Mouse (Mus musculus) kidney, postnatal 0 days (tissue): ENCODE results near the gene Ptprn2. TPM values are rescaled to one million over a fixed set of nuclear protein-coding genes. Genes with fewer than 3 reads are reported as not detected.

Experiments used
- ATAC-seq: fragments of 200-750 bp; cut with Nextera tagmentation; replicated peaks from 2 replicates; pipeline ENCODE4 v1.8.0; 2017; ENCODE audit warnings: low read depth, moderate number of reproducible peaks, moderate TSS enrichment, moderate library complexity; ENCODE audit not compliant: low FRiP score
- DNase-seq: peaks from one replicate; pipeline ENCODE4 v3.0.0-alpha.2; 2016; ENCODE audit warnings: low spot score
- H3K27ac ChIP-seq: fragments of 300-500 bp; sonication (generic); 2 replicates; pipeline ENCODE4 v1.5.1; 2014; ENCODE audit warnings: mild to moderate bottlenecking
- H3K27me3 ChIP-seq: fragments of 300-500 bp; sonication (generic); 2 replicates; pipeline ENCODE4 v1.6.1; 2014; ENCODE audit warnings: low read length, mixed read lengths; ENCODE audit not compliant: insufficient read depth
- H3K36me3 ChIP-seq: fragments of 300-500 bp; sonication (generic); 2 replicates; pipeline ENCODE4 v1.6.1; 2014; ENCODE audit warnings: low read length, mixed read lengths; ENCODE audit not compliant: insufficient read depth
- H3K4me1 ChIP-seq: fragments of 300-500 bp; sonication (generic); replicated peaks from 2 replicates; pipeline ENCODE4 v1.6.1; 2014; ENCODE audit warnings: antibody characterized with exemption, low read length, mixed read lengths; ENCODE audit not compliant: insufficient read depth
- H3K4me2 ChIP-seq: fragments of 300-500 bp; sonication (generic); 2 replicates; pipeline ENCODE4 v1.6.1; 2014; ENCODE audit warnings: mild to moderate bottlenecking, low read length, moderate library complexity, mixed read lengths
- H3K4me3 ChIP-seq: fragments of 300-500 bp; sonication (generic); replicated peaks from 2 replicates; pipeline ENCODE4 v1.5.1; 2014; ENCODE audit warnings: low read depth, low read length
- H3K9ac ChIP-seq: fragments of 300-500 bp; sonication (generic); 2 replicates; pipeline ENCODE4 v1.6.1; 2014; ENCODE audit warnings: low read depth, low read length
- H3K9me3 ChIP-seq: fragments of 300-500 bp; sonication (generic); replicated peaks from 2 replicates; pipeline ENCODE4 v1.6.1; 2016; ENCODE audit warnings: low read length, inconsistent platforms, mixed read lengths
- CTCF ChIP-seq: IDR thresholded peaks from 2 replicates; pipeline ENCODE4 v1.5.1; 2016; ENCODE audit warnings: antibody characterized with exemption, low read depth, mild to moderate bottlenecking, moderate library complexity
- WGBS: fragments of 180-500 bp; shearing (Covaris S2); extraction: QIAGEN DNeasy Blood & Tissue Kit; methylation state at CpG from one replicate; pipeline ENCODE4 v1.1.7; 2014; 5-methylcytosine and 5-hydroxymethylcytosine counted together
- polyA plus RNA-seq: library from polyadenylated mRNA; unstranded; fragments of >200 nt; fragmentation: Nextera tagmentation; extraction: Ambion mirVana; gene quantifications from 2 replicates; pipeline ENCODE4 v1.2.1, GENCODE M21; 2015

The Ptprn2 gene
- polyA plus RNA-seq, 1 experiment from 2014 or later, result 0.03 TPM

DNA sequence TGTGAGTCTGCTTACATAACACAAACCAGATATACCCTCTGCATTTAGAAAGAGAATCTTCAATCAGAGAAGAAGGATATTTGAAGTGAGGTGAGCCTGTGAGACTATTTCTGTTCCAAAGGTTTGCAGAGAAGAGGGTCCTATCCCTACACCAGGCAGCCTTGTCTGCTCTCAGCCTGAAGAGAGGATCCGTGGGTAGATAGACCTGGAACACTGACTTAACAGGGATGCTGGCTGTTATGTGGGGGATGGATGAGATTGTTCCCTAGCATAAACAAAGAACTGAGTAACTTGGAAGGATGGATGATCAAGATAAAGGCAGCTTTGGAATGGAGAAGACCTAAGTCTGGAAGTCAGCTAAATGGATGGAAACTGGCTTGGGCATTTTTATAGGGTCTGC is 294.9 kb downstream of the Ptprn2 start:
- Histone ChIP-seq H3K4me1 (no peaks in the 10 kb centered on the region), H3K4me3 (no peak overlapping the region), H3K9ac (no peak overlapping the region), H3K4me2 (no peak overlapping the region), H3K9me3 (no peaks in the 10 kb centered on the region), H3K36me3 (no peaks in the 10 kb centered on the region), H3K27me3 (no peaks in the 10 kb centered on the region), H3K27ac (no peak overlapping the region)
- TF ChIP-seq CTCF, result no peak
- WGBS, result 88% methylated on average over 1 of the region's 1 CpGs
- ATAC-seq (no peak), DNase-seq (no peak)

DNA sequence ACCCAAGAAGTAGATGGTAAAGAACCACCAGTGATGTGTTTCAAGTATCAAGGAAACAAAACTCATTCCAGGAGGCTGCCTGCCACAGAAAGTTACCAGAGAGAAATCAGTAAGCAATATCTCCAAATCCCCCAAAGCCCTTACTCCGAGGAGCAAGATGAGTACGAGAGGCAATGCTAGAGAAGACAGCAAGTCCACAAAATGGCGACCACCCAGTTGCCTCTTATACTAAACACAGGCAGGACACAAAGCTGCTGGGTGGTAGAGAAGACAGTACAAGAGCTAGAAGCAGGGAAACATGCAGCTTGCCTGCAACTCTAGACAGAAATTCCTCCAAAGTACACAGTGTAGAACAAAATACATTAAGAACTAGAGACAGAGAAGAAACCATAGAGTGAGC is 300.2 kb downstream of the Ptprn2 start:
- no peaks in the 10 kb centered on the region for H3K4me1 ChIP-seq
- H3K9ac ChIP-seq, result no peak overlapping the region
- no peak overlapping the region for H3K27ac ChIP-seq
- no peak overlapping the region for H3K4me3 ChIP-seq
- no peaks in the 10 kb centered on the region for H3K9me3 ChIP-seq
- H3K36me3 ChIP-seq, result no peaks in the 10 kb centered on the region
- no peaks in the 10 kb centered on the region for H3K27me3 ChIP-seq
- ATAC-seq, result no peak
- H3K4me2 ChIP-seq, result no peak overlapping the region
- no peak for TF ChIP-seq CTCF
- DNase-seq, result no peak
- 89% methylated on average over 3 of the region's 3 CpGs for WGBS

DNA sequence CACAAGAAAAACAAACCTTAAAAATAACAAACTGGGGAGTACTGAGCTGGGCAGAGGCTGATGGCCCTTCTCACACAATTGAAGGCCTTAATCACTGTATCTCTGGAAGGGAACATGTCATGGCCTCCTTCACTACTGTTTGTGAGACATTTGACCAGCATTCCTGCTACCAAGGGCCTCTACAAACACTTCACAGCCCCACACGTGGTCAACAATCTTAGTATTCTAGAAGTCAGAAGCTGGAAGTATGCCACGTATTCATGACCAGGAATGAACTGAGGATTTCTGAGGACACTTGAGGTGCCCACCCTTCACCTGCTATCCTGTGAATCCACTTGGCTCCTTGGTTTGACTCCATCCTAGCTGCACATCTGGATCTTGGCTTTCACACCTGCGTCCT is 302.8 kb downstream of the Ptprn2 start:
- WGBS, result 73% methylated on average over 3 of the region's 3 CpGs
- no peaks in the 10 kb centered on the region for H3K36me3 ChIP-seq
- H3K4me3 ChIP-seq, result no peak overlapping the region
- DNase-seq (no peak), ATAC-seq (no peak)
- no peaks in the 10 kb centered on the region for H3K4me1 ChIP-seq
- no peaks in the 10 kb centered on the region for H3K9me3 ChIP-seq
- no peak for TF ChIP-seq CTCF
- H3K27me3 ChIP-seq, result no peaks in the 10 kb centered on the region
- H3K4me2 ChIP-seq, result no peak overlapping the region
- no peak overlapping the region for H3K27ac ChIP-seq
- H3K9ac ChIP-seq, result no peak overlapping the region

DNA sequence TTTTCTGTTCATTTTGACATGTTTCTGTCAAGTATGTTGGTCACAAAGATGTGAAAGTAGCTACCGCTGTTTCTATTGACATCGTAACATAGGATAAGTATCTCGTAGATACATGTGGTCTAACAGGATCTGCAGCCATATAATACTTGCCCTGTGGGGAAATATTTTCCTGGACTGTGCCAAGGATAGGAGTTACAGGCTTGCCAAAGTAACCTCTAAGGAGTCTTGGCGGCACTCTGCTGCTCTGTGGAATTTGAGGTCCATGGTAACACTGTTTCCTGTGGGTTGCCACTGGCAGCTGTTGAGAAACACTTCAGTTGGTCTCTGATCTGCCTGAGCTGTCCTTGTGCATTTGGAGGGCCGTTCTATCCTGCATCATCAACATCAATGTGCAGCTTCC is 317.8 kb downstream of the Ptprn2 start:
- Histone ChIP-seq H3K4me2 (no peak overlapping the region), H3K4me1 (no peaks in the 10 kb centered on the region), H3K27ac (no peak overlapping the region), H3K4me3 (no peak overlapping the region), H3K9ac (no peak overlapping the region), H3K9me3 (no peaks in the 10 kb centered on the region), H3K27me3 (no peaks in the 10 kb centered on the region), H3K36me3 (no peaks in the 10 kb centered on the region)
- DNase-seq (no peak), ATAC-seq (no peak)
- WGBS, result 86% methylated on average over 5 of the region's 5 CpGs
- TF ChIP-seq CTCF, result no peak

DNA sequence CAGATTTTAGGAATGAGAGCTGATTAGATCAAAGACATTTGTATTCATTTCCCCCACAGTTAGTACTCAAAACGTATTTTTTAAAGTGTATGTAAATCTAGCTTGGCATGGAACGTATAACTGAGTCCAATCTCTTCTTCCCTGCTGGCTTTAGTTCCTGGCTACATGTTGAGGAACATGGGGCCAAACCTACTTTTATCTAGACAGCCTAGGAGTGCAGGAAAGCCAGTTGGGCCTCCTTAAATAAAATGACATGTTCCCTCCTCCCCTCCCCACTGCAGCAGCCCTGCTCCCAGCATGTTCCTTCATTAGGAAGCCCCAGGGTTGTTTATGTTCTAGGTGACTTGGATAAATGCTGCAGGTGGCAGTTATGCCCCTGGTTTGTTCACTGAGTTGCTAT is 319.2 kb downstream of the Ptprn2 start:
- Histone ChIP-seq H3K27ac (no peak overlapping the region), H3K27me3 (no peaks in the 10 kb centered on the region), H3K4me1 (no peaks in the 10 kb centered on the region), H3K9ac (no peak overlapping the region), H3K36me3 (no peaks in the 10 kb centered on the region), H3K4me3 (no peak overlapping the region), H3K4me2 (no peak overlapping the region), H3K9me3 (no peaks in the 10 kb centered on the region)
- no peak for TF ChIP-seq CTCF
- WGBS, result 72% methylated on average over 2 of the region's 2 CpGs
- ATAC-seq (no peak), DNase-seq (no peak)

DNA sequence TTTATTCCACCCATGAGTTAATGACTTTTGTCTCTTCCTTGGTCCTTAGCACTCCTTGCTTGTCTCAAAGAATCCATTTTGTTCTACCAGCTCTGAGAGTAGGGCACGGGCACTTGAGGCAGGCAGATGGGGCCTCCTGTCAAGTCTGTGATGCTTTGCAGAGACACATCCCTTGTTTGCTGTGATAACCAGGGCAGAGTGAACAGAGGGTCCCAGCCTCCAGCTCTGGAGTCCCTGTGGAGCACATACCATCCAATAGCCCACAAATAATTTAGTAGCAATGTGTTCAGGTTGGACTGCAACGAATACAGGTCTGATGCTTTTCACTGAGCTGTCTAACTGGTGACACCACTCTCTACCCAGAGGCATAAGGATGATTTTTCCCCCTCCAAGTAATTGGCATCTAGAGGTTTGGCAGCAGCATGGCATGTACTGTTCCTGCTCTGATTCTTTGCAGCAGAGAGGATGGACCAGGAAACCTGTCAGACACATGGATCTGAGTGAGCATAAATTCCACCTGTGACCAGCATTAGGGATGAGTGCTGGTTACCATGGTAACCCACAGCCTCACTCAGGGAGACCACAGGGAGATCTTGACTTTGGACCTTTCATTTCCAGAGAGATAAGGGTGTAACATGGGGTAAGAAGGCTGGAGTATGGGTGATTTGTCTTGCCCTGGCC is 319.7 kb downstream of the Ptprn2 start:
- H3K27ac ChIP-seq, result no peak overlapping the region
- no peaks in the 10 kb centered on the region for H3K9me3 ChIP-seq
- no peak overlapping the region for H3K4me2 ChIP-seq
- WGBS, result 81% methylated on average over 2 of the region's 2 CpGs
- ATAC-seq (no peak), DNase-seq (no peak)
- TF ChIP-seq CTCF, result no peak
- H3K4me1 ChIP-seq, result no peaks in the 10 kb centered on the region
- no peak overlapping the region for H3K9ac ChIP-seq
- no peak overlapping the region for H3K4me3 ChIP-seq
- H3K36me3 ChIP-seq, result no peaks in the 10 kb centered on the region
- no peaks in the 10 kb centered on the region for H3K27me3 ChIP-seq

DNA sequence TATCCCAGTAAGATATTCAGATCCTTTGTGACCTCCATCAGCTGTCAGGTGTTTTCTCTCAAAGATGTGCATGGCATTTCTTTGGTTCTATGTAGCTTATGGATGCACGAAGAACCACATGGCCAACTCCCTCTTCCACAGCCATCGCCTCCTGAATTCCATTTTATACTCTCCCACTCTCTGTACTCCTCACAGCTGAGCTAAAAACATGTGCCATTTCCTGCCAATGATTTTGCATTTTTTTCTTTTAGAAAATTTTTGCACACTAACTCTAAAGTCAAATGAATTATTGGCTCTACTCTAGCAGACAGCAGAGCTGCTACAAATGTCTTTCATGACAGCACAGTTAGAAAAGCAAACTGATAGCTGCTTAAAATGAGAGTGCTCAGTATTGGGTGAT is 320.6 kb downstream of the Ptprn2 start:
- TF ChIP-seq CTCF, result no peak
- Histone ChIP-seq H3K27me3 (no peaks in the 10 kb centered on the region), H3K4me1 (no peaks in the 10 kb centered on the region), H3K27ac (no peak overlapping the region), H3K9ac (no peak overlapping the region), H3K9me3 (no peaks in the 10 kb centered on the region), H3K4me2 (no peak overlapping the region), H3K36me3 (no peaks in the 10 kb centered on the region), H3K4me3 (no peak overlapping the region)
- 83% methylated on average over 2 of the region's 2 CpGs for WGBS
- ATAC-seq (no peak), DNase-seq (no peak)
